ENCODE assay signal across 22 mouse cellular contexts in genomic region chr11:57496462-57497039, GRCm38 (mm10). TPM values are rescaled to one million over a fixed set of nuclear protein-coding genes. Genes with fewer than 3 reads are reported as not detected.
DNase-seq lines count a peak whose midpoint lies in the region; ATAC-seq lines count a peak whose summit lies in the region.
"Had no signal": no experiment of that assay in that cellular context is flagged by ENCODE, and none has a peak within 500 bp of the region (broad histone marks: within the 10 kb centered on the region; RNA-seq: fewer than 3 reads in every experiment).

No protein-coding gene starts in this region.

- no peak overlapping the region for H3K4me2 ChIP-seq in forebrain, embryonic 14.5 days (ENCODE audit: low read length)
- no peak overlapping the region for H3K4me2 ChIP-seq in forebrain, embryonic 16.5 days (ENCODE audit: low read length)
- no peak overlapping the region for H3K4me2 ChIP-seq in intestine, embryonic 15.5 days (replicated peaks)
- H3K4me2 ChIP-seq: forebrain, embryonic 12.5 days; hindbrain, embryonic 14.5 days; limb, embryonic 15.5 days; neural tube, embryonic 15.5 days had no signal

- peak; percentile 33 for DNase-seq in forebrain, embryonic 14.5 days (ENCODE audit: low spot score)
- peak; percentile 60 for DNase-seq in MN1 (ENCODE audit: low spot score)
- DNase-seq in retina, embryonic 14.5 days (ENCODE audit: low spot score) = peak; percentile 10
- no peak for DNase-seq in natural killer cell, adult 2 months (ENCODE audit: low spot score in 2 of 2)
- DNase-seq in left cerebral cortex, adult 18-20 months (ENCODE audit: low spot score in 2 of 2) = no peak
- DNase-seq: B cell, adult 2 months; cerebellum, adult 8-10 months; gastrocnemius, postnatal 14 days; heart, adult 18-20 months; heart, postnatal 36 days; kidney, adult 11 months; kidney, postnatal 10 days; lung, postnatal 14 days; thymus, postnatal 4 days had no signal

- H3K4me3 ChIP-seq in forebrain, embryonic 14.5 days (ENCODE audit: low read depth, low read length) = no peak overlapping the region
- no peak overlapping the region for H3K4me3 ChIP-seq in forebrain, embryonic 16.5 days (replicated peaks; ENCODE audit: low read length)
- H3K4me3 ChIP-seq in intestine, embryonic 15.5 days (replicated peaks) = no peak overlapping the region
- H3K4me3 ChIP-seq: embryonic facial prominence, embryonic 10.5 days; forebrain, embryonic 12.5 days; limb, embryonic 15.5 days; myocyte; neural tube, embryonic 15.5 days had no signal

- H3K9me3 ChIP-seq in forebrain, embryonic 14.5 days (replicated peaks; ENCODE audit: control insufficient read depth, low read length) = no peaks in the 10 kb centered on the region
- H3K9me3 ChIP-seq in forebrain, embryonic 16.5 days (ENCODE audit: control insufficient read depth, low read length) = no peaks in the 10 kb centered on the region
- H3K9me3 ChIP-seq in intestine, embryonic 15.5 days = no peaks in the 10 kb centered on the region
- H3K9me3 ChIP-seq: embryonic facial prominence, embryonic 10.5 days; forebrain, embryonic 12.5 days; limb, embryonic 15.5 days; neural tube, embryonic 15.5 days had no signal

- H3K27me3 ChIP-seq in forebrain, embryonic 14.5 days (replicated peaks; ENCODE audit: control insufficient read depth, insufficient read depth, low read length) = no peaks in the 10 kb centered on the region
- no peaks in the 10 kb centered on the region for H3K27me3 ChIP-seq in forebrain, embryonic 16.5 days (replicated peaks; ENCODE audit: control insufficient read depth, insufficient read depth, low read length)
- no peaks in the 10 kb centered on the region for H3K27me3 ChIP-seq in intestine, embryonic 15.5 days (replicated peaks)
- H3K27me3 ChIP-seq: forebrain, embryonic 12.5 days; limb, embryonic 15.5 days; neural tube, embryonic 15.5 days had no signal

- H3K36me3 ChIP-seq in forebrain, embryonic 14.5 days (ENCODE audit: control insufficient read depth, insufficient read depth, low read length) = peaks cover 76% of the 10 kb centered on the region
- peaks cover 40% of the 10 kb centered on the region for H3K36me3 ChIP-seq in forebrain, embryonic 16.5 days (ENCODE audit: control insufficient read depth, insufficient read depth)
- H3K36me3 ChIP-seq in intestine, embryonic 15.5 days = peaks cover 19% of the 10 kb centered on the region

- H3K4me1 ChIP-seq in forebrain, embryonic 14.5 days (ENCODE audit: control insufficient read depth, insufficient read depth, low read length) = no peaks in the 10 kb centered on the region
- no peaks in the 10 kb centered on the region for H3K4me1 ChIP-seq in forebrain, embryonic 16.5 days (replicated peaks; ENCODE audit: control insufficient read depth, insufficient read depth, low read length)
- H3K4me1 ChIP-seq in intestine, embryonic 15.5 days (replicated peaks) = no peaks in the 10 kb centered on the region
- H3K4me1 ChIP-seq: embryonic facial prominence, embryonic 10.5 days; forebrain, embryonic 12.5 days; limb, embryonic 15.5 days; neural tube, embryonic 15.5 days had no signal

- no peak overlapping the region for H3K9ac ChIP-seq in forebrain, embryonic 14.5 days (ENCODE audit: low read length)
- H3K9ac ChIP-seq in forebrain, embryonic 16.5 days (replicated peaks; ENCODE audit: low read depth, low read length) = no peak overlapping the region
- no peak overlapping the region for H3K9ac ChIP-seq in intestine, embryonic 15.5 days
- H3K9ac ChIP-seq: forebrain, embryonic 12.5 days; hindbrain, embryonic 14.5 days; limb, embryonic 15.5 days; neural tube, embryonic 15.5 days had no signal

- no peak for ATAC-seq in forebrain, embryonic 14.5 days
- no peak for ATAC-seq in forebrain, embryonic 16.5 days
- ATAC-seq in intestine, embryonic 15.5 days = peak; percentile 64

- 42% methylated on average over 3 of the region's 3 CpGs for WGBS in forebrain, embryonic 14.5 days
- WGBS in forebrain, embryonic 16.5 days = 37% methylated on average over 3 of the region's 3 CpGs
- WGBS in intestine, embryonic 15.5 days = 48% methylated on average over 3 of the region's 3 CpGs

- H3K27ac ChIP-seq in forebrain, embryonic 14.5 days (ENCODE audit: low read depth, low read length) = no peak overlapping the region
- H3K27ac ChIP-seq in forebrain, embryonic 16.5 days (ENCODE audit: low read length) = no peak overlapping the region
- no peak overlapping the region for H3K27ac ChIP-seq in intestine, embryonic 15.5 days
- H3K27ac ChIP-seq: embryonic facial prominence, embryonic 10.5 days; forebrain, embryonic 12.5 days; hindbrain, embryonic 14.5 days; limb, embryonic 15.5 days; neural tube, embryonic 15.5 days had no signal

RNA-seq across cellular contexts. Expression of gene Fam114a2, which starts 21.9 kb away (rescaled TPM):
- 73.6 and 76.3 TPM in 2 replicates for polyA plus RNA-seq in forebrain, embryonic 14.5 days (2014; fragmentation: Nextera tagmentation; extraction: Ambion mirVana)
- polyA plus RNA-seq in forebrain, embryonic 16.5 days (2015; fragmentation: Nextera tagmentation; extraction: Ambion mirVana) = 111 TPM in 2 replicates
- 81.4 and 83.0 TPM in 2 replicates for polyA plus RNA-seq in intestine, embryonic 15.5 days (2015; fragmentation: Nextera tagmentation; extraction: Ambion mirVana)
- 10 to 100 TPM; 31.8 to 33.1 TPM for total RNA-seq in left cerebral cortex, adult 18-20 months (2021)

RNA-seq across cellular contexts. Expression of gene Mfap3, which starts 21.9 kb away (rescaled TPM):
- 68.3 and 71.4 TPM in 2 replicates for polyA plus RNA-seq in forebrain, embryonic 14.5 days (2014; fragmentation: Nextera tagmentation; extraction: Ambion mirVana)
- polyA plus RNA-seq in forebrain, embryonic 16.5 days (2015; fragmentation: Nextera tagmentation; extraction: Ambion mirVana) = 63.8 and 72.7 TPM in 2 replicates
- 33.5 and 39.5 TPM in 2 replicates for polyA plus RNA-seq in intestine, embryonic 15.5 days (2015; fragmentation: Nextera tagmentation; extraction: Ambion mirVana)
- 10 to 100 TPM; 24.6 to 29.3 TPM for total RNA-seq in left cerebral cortex, adult 18-20 months (2021)

Comparison
In these comparisons a context has a peak if more than half of its experiments do, and no peak if none do; other contexts are left out.
1. DNase-seq: peak in forebrain, embryonic 14.5 days (single experiment), MN1 (single experiment) and retina, embryonic 14.5 days (single experiment); none in natural killer cell, adult 2 months (0 of 2) and left cerebral cortex, adult 18-20 months (0 of 2).